Mouse (Mus musculus) ovary, postnatal 36 days (tissue): ENCODE measurements around the gene Filip1.

ENCODE experiments used
- DNase-seq: peaks from one replicate; pipeline ENCODE4 v3.0.0; 2022; ENCODE audit warnings: low spot score, mixed read lengths

Filip1 gene

DNA sequence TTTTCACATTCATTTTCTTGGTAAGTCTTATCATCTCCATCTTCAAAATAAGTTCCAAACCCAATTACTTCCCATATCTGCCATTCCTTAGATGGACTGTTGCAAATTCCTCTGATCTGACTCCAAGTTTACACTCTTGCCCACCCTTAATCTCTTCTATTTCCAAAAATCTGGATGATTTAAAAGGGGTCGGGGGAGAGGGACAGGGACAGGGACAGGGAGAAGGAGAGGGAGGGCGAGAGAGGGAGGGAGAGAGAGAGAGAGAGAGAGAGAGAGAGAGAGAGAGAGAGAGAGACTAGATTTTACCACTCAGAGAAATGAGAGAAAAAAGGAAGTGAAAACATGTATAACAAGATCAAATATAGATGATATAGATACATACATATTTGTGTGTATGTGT is 188.8 kb downstream of the Filip1 start:
- no peak for DNase-seq

GRCm38 (mm10) chr9:79823438-79823837 is 189.2 kb downstream of the Filip1 start:
- no peak for DNase-seq

DNA sequence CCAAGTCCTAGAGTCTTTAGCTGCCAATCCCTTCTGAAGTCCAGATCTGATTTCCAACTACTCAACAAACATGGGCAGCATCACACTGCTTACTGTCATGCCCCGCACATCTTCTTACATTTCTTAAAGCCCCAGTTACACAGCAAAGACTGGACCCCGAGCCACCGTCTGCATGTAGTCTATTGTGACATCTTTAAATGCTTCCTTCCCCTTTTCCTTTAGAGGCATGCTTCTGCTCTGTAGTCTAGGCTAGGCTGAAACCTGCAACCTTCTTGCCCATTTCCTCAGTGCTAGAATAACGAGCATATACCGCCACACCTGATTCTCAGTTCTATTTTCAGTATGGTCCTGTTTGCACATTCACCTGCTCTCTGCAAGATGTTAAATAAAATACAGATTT is 196.2 kb downstream of the Filip1 start:
- DNase-seq = no peak

DNA sequence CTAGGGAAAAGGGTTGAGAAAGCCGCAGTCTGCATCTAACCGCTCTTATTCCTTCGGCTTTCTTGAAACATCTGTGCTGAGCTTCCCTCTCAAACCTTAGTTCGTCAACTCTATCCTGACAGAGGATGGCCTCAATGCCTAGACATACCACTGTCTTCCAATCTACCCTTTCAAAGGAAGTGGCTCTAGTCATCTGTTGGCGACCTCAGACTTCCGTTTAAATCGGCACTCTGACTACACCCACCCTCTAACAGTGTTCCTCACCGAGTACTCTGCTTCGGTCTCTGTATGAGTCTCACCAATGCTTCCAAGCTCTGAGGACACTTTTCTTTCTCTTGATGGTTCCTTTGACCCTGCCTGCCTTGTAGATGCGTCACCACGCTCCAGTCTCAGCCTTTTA is 196.6 kb downstream of the Filip1 start:
- DNase-seq = no peak

- no peak for DNase-seq
Observed at GRCm38 (mm10) chr9:79814592-79814991, 198.1 kb downstream of the Filip1 start.

GRCm38 (mm10) chr9:79810969-79811902 is 201.4 kb downstream of the Filip1 start:
- no peak for DNase-seq

- DNase-seq = no peak
Observed at GRCm38 (mm10) chr9:79810534-79810933, 202.1 kb downstream of the Filip1 start.

GRCm38 (mm10) chr9:79809411-79809810 is 203.2 kb downstream of the Filip1 start:
- DNase-seq = no peak

DNA sequence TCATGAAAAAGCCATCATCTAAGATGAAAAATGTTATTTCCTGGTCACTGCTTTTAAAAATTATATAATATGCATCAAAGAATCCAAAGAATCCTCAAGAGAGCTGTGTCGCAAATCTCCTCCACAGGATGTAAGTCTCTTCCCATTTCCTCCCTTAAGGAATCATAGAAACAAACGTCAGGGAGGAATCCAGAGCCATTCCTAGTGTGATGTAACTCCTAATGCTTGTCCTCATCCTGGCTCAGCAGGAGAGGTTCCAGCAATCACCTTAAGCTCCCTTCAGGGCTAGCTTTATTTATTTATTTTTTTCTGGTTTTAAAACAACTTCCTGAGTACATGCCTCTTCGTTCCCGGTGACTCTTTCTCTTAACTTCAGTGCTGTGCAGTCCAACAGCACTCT is 205.5 kb downstream of the Filip1 start:
- DNase-seq = no peak

- no peak for DNase-seq
Observed at GRCm38 (mm10) chr9:79806317-79807075, 206.2 kb downstream of the Filip1 start.

- DNase-seq = no peak
Observed at GRCm38 (mm10) chr9:79805426-79805825, 207.2 kb downstream of the Filip1 start.

- no peak for DNase-seq
Observed at GRCm38 (mm10) chr9:79796461-79797135, 216.1 kb downstream of the Filip1 start.

GRCm38 (mm10) chr9:79795076-79795475 is 217.6 kb downstream of the Filip1 start:
- no peak for DNase-seq

GRCm38 (mm10) chr9:79792841-79793835 is 219.5 kb downstream of the Filip1 start, which contains the start of gene Tmem30a:
Tmem30a (minus strand) TSS chr9:79793507.
- peak; percentile 94 for DNase-seq

GRCm38 (mm10) chr9:79785794-79786085 is 226.9 kb downstream of the Filip1 start:
- DNase-seq = no peak

GRCm38 (mm10) chr9:79784934-79785793 is 227.5 kb downstream of the Filip1 start:
- no peak for DNase-seq

- DNase-seq = no peak
Observed at GRCm38 (mm10) chr9:79784439-79784838, 228.2 kb downstream of the Filip1 start.

DNA sequence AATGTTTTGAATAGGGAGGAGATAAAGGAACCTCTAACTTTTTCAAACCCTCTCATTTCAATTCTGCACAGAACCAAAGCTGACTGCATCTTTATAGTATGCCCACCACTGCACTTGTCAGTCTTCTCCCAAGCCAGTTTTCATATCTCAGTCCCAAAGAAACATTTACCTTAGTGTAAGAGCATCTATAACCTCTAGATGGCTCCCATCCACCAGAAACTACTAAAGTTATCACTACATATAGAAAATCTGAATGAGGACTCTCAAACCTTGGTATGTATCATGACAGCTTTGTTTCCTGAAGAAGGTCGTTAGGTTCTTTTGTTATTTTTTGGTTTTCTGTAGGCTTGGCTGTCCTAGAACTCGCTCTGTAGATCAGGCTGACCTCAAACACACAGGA is 233.3 kb downstream of the Filip1 start:
- no peak for DNase-seq

GRCm38 (mm10) chr9:79766991-79767545 is 245.6 kb downstream of the Filip1 start:
- no peak for DNase-seq

DNA sequence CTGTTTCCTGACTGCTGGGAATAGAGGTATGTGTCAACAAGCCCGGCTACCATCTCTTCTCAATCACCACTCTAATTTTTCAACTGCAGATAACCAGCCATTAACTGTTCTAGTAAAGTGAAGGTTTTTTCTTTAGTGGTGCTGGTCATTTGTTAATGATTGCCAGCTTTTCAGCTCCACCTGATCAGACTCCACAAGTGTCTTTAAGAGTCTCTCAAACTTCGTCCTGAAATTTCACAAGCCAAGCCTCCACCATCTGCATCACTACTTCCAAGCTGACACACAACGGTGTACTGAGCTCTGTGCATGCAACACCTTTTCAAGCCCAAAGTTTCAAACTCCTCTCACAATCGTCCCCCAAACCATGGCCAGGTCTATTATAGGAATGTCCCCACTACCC is 247.3 kb downstream of the Filip1 start:
- no peak for DNase-seq
